Mouse (Mus musculus): ENCODE measurements around the gene Taf4.
A peak's percentile ranks its signal among the peaks of the same experiment; 100 is the strongest.

Gene Taf4

DNA sequence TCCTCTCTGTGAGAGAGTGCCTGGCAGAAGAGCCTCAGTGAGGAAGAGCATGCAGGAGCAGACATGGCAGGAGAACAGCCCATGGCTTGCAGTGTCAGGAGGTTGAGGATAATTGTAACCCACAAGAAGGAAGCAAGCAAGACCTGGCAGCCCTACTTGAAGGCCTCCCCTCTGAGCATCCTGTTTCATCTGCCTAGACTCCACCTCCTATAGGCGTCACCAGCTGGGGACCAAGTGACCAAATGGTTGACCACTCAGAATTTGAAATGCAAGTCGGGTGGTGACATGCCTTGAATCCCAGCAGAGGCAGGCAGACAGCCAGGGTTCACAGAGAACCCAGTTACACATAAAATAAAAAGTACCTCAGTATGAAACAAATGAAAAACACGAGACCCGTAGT is 4.2 kb upstream of the Taf4 start:
- DNase-seq = no peak

DNA sequence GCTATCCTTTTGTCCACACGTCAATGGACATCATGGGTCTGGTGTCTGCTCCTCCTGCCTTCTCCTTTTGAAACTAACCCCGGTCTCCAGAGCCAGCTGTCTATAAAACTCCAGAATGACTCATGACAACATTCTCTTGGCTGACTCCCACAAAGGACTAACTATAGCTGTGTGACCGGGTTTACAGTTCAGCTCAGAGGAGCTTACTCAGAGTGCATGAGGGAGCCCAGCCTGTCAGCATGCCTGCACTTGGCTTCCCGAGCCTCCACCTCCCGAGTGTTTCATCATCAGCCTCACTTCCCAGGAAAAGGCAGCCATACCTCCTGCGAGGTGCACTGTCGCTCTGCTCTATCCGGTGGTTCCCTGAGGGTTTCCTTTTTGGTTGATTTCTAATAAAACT is 3.4 kb upstream of the Taf4 start:
- peak in 1 of 2 experiments; percentile 27 for DNase-seq

DNA sequence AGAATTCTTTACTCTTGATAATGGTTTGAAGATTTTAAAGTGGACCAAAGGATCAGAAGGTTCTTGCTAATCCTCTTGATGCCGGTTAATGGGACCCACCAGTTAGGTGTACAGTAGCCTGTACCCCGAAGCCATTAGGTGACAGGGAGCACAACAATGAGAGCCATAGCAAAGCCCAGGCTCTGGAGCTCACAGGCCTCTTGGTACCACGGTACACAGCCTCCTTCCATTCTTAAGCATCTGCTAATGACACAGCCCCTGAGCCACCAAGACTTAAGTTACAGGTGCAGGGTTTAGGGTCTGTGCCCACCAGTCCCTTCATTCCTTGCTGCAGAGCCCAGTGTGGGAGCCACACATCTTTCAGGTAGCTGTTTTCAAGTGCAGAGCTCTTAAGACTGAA is 1.8 kb upstream of the Taf4 start:
- DNase-seq = no peak

DNA sequence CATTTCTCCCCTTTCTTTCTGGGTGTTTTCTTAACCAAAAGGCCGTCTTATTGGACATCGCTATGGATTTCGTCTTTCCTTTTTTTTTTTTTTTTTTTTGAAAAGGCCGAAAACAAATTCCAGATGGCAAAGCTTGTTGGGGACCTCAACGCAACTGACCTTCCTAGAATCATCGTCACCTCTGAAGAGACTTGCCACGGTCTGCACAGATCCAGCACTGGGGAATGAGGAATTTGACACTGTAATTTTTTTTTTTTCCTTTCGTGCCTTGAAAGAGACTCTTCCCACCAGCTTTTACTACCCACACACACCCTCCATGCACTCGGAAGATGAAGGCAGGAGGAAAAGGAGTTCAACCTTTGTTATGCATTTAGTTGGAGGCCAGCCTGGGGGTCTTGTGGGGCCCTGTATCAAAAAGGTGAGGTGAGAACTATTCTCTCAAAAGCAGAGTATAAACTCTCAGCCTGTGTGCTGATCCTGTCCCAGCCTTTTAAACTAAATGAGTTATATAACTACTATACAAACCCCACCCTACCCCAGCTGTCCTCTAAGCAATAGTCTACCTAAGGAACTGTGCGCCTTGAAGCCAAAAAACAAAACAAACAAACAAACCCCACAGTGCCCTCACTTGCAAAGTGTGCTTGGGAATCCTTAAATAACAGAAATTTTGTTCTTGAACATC is 1.0 kb upstream of the Taf4 start:
- DNase-seq = peak in 1 of 2 experiments; percentile 8

DNA sequence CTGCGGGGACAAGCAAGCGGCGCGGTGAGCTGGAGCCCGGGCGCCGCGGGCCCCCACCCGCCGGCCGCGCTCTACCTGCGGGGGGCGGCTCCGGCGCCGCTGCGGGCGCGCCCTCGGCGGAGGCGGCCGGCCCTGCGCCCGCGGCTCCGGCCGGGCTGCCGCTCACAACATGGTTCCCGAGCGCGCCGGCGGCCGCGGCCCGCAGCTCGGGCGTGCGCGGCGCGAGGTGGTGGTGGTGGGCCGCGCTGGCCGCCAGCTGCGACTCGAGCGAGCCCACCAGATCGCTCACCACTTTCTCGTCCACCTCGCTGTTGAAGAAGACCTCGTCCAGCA is 185 bp downstream of the Taf4 start:
- DNase-seq = no peak

DNA sequence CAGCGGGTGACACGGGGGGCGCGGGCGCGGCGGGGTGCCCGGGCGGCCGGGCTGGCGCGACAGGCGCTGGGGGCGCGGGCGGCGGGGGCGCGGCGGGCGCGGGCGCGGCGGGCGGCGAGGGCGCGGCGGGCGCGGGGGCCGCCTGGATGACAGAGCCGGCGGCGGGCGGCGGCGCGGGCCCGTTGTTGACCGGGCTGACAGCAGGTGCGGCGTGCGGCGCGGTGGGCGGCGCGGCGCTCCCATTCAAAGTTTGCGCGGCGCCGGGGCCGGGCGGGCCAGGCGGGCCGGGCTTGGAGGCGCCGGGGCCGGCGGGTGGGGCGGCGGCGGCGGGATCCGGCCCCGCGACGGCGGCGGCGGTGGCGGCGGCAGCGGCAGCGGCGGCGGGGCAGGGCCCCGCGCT is 595 bp downstream of the Taf4 start:
- peak in 1 of 2 experiments; percentile 38 for DNase-seq

DNA sequence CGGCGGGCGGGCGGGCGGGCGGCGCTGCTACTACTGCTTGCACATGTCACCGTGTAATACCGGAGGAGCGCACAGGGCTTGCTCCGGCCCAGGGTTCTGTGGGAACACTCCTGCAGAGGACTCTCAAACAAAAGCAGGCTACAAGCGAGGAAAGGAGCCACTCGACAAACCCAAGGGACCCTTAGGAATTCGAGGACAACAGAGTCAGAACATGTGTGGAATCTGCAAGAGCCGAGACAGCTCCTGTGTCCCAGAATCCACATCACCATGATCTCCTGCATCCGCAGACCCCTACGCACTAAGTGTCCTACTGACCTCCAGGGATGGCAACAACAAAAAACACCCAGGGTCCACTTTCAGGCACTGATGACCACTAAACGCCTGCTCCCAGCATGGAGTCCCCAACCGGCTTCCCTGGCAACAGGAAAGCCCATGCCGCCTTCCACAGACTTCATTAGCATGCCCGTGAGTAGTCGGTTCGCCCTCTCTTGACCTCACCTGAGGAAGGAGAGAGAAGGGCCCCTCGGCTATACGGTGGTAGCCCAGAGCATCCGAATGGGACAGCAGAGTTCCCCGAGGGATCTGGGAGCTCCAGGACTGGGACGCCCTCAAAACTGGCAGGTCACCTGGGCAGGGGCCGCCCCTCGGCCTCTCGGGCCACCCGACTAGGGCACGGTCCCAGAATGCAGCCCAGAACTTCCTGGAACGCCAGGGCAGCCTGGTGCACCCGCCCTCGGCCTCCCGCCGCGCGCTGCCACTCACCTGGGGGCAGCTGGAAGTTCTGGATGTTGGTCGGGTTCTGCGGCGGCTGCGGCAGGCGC is 1.6 kb downstream of the Taf4 start:
- peak; percentile 53 to 64 for DNase-seq

DNA sequence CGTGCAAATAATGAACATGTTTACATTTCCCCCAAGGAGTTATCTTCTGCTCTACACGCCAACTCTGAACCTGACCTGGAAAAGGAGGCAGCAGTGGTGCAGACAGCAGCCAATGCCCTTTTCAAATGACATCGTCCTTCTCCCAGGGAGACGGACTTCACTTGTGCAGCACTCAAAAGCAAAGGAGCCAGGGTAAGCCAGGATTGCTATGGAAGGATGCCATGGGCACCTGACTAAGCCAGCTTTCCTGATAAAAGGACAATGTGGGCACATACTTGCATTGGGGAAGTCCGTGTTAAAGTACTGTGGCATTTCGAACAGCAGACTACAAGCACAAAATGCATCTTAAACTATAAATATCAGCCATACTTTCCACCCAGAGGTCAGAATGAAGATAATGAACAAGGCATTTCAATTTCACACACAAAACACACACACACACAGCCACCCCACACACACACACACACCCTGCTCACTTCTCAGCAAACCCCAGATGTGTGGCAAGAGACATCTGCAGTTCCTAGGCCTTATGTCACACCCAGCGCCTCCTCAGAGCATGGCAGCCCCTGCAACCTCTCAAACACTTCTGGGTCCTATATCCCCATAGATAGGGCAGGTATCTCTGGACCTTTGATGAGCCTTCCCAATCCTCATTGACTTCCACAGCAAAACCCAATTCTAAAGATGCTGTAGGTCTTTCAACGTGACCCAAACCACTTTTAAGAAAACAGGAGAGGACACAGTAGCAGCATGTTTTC is 2.4 kb downstream of the Taf4 start:
- DNase-seq = no peak

DNA sequence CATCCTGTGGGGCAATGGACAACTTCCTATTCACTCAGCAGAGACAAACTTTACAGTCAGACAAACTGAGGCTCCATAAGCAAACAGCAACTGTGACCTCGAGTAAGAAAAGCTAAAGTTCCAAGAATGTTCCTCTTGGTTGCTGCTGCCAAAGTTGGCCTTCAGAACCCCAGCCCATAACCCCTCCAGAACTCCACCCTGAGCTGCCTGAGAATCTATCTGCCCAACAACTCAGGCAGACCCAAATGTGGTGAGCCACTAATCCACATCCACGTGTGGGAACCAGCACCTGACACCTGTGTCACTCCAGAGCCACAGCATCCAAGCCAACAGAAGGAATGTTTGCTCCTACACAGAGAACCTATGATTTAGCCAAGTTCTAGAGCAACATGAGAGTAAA is 4.0 kb downstream of the Taf4 start:
- no peak for DNase-seq

DNA sequence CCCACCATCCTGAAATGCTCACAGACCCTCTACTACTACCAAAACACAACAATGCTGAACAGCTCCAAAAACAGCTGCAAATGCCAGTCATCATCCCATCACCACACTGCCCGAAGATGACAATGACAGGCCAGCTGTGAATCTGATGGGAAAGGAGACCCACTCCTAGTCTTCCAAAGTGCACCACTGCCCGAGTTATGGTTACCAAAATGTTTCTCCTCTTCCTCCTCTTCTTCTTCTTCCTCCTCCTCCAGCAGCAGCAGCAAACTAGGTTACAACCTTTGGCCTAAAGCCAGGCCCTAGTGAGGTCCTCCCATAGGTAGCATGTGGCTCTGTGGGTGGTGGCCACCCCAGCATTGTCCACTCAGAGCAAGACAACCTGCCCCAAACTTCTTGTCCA is 4.6 kb downstream of the Taf4 start:
- no peak for DNase-seq

DNA sequence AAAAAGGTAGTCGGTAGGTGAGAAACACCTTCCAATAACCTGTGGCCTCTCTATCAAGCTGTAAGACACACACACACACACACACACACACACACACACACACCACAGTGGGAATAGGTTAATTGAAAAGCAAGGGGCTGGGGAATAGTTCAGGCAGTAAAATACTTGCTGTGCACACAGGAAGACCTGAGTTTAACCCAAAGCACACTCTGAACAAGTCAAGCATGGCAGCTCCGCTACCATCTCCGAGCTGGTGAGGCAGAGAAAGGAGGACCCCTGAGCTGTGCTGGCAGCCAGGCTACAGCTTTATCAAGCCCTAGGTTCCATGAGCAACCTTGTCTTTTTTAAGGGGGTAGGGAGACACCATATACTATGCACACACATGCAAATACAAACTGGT is 7.3 kb downstream of the Taf4 start:
- peak in 1 of 2 experiments; percentile 16 for DNase-seq

DNA sequence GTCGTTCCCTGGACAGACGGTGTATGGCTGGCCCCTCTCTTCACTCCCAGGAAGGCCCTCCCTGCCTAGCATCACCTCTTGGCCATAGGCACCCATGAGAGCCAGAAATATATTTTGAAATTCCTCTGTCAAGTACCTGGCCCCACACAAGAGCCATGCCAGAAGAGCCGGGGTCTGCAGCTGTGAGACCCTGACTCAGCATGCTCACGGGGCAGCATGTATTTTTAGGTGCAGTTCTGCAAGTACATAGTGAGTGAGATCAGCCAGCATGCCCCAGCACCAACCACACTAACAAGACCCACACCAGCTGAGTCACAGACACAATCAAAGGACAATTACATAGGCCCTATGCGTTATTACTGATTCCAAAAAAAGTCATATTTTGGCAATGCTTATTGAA is 8.8 kb downstream of the Taf4 start:
- no peak for DNase-seq

DNA sequence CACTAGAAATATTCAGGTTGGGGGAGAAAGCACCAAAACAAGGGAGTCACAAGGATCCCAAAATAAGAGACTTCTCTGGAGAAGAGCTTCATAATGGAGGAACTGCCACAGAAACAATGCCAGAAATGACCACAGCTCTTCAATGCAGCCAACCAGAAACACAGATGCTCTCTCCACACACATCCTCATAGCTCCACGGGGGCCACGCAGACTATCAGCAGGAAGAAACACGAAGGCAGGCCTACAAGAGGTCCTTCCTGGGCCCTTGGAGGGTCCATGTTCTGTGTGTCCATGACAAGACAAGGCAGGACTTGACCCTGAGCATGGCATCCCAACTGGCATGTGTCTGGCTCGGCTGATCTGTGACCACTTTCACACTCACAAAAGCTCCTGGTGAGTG is 15.0 kb downstream of the Taf4 start:
- DNase-seq = no peak

DNA sequence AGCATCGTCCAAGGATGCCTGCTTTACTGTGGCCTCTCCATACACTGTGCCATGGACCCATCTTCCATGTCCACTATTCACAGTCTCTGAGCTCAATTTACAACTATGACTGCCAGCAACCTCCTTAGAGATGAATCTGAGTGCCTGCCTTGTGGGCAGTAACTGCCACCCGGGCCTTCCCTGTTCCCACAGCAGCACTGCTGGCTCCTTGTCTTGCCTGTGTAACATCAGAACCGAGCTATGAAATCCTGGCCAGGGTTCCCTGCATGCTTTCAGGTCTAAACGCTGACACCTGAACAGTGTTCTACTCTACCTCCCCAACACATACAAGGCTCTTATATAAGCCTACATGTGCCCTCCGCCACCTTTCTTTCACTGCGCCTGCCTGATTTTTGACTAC is 16.1 kb downstream of the Taf4 start:
- no peak for DNase-seq

DNA sequence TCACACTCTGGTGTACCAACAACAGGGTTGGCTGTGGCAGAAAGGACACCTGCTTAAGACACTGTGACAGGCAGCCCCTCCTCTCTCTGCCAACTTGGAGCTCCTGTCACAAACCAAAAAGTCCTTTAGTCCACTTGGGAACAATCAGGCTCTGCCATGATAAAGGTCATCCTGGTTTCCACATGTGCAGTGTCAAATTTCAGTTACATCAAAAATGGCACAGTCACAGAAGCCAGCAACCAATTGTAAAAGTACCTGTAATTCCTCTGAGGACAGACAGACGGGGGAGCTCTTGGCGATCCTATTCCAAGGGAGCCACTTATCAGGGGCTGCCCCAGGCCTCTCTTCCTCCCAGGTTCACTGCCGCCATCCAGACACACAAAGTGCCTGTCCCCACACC is 17.1 kb downstream of the Taf4 start:
- DNase-seq = no peak

DNA sequence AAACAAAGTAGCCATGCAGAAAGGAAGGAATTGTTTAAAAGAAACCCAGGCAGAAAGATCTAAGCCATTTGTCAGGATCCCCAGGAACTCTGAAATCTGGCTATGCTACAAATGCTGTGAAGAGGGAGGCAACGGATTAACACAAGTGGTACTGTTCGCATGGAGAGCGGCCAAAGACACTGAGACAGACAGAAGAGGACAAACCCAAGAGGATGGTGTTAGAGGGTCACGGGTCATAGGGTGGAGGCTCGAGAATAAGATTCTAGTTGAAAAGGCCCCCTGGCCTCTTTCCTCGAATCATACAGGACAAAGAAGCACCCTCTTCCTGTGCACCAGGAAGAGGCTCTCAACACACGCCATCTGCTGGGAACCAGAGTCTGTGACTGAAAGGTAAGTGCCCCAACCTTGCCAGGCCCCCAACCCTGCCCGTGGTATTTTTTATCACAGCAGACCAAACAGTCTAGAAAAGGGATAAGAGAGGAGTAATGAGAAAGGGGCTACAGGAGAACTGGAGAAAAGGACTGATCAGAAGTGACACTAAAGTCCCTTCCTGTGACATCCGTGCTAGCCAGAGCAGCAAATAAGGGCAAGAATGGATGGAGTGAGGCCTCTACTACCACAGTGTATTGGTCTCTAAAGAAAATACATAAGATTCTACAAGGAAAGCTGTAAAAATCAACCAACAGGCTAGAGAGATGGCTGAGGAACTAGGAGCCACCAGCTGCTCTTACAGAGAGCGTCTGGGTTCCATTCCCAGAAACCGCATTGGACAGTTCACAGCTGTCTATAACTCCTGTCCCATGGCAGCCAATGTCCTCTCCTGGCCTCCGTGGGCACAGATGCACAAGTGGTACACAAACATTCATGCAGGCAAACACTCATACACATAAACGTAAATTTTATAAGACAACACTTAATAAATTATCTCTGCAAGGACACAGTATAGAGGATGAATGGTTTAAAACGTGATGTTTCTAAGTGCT is 24.6 kb downstream of the Taf4 start:
- DNase-seq = no peak

DNA sequence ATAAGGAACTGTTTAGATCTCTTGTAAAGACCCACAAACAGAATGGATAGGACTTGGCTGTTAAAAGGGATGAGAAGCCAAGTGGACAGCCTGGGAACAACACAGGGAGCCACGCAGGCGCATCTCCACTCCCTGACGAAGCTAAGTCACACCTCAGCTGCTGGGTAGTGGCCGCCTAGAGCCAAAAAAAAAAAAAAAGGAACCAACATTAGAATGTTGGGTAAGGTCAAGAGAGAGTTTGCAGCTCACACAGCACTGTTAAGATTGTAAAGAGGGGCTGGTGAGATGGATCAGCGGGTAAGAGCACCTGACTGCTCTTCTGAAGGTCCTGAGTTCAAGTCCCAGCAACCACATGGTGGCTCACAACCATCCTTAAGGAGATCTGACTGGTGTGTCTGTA is 27.6 kb downstream of the Taf4 start:
- no peak for DNase-seq

DNA sequence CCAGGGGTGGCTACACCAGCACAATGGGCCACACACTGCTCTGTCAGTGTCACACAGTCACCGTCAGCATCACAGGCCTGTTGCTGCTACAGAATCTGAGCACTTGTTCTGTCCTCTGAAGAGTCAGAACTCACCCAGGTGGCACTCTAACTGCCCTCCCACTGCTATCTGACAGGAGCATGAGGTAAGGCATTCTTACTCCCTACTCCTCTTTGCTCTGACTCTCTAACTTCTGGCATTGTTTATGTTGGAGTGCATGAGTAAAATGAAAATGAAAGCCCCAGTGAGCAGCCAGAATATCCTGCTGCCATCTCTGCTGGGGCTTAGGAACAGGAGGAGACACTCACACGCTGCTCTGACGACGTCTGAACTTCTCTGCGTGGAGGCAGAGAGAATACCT is 28.8 kb downstream of the Taf4 start:
- no peak for DNase-seq

DNA sequence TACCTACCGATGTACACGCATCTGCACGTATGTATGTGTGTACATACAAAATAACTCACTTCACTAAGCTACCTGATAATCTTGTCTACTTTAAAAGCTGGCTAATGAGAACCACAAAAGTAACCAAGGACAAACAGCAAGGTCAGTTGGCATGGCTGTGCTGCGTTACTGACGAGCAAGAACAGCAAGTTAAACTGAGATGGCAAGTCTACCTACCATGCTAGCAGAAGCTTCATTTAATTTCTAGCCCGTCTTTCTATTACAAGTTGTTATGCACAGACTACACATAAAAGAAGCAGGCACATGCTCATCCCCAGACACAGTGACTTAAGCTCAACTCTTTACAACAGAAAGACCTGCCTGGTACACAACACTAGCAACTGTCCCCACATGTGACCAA is 29.9 kb downstream of the Taf4 start:
- no peak for DNase-seq

DNA sequence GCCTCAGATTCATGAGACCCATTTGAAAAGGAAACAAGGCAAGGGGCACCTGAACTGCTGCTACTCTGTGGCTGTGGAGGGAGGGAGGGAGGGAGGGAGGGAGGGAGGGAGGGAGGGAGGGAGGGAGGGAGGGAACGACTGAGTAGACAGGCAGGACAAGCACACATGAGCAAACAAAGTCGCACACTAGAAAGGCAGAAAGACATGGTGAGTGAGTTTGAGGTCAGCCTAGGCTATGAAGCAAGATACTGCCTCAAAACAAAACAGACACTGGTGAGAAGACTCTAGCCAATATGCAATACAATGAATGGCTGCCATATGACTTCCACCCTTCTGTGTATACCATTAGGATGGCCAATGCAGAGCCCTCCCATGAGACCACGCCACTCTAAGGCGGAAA is 31.4 kb downstream of the Taf4 start:
- no peak for DNase-seq

DNA sequence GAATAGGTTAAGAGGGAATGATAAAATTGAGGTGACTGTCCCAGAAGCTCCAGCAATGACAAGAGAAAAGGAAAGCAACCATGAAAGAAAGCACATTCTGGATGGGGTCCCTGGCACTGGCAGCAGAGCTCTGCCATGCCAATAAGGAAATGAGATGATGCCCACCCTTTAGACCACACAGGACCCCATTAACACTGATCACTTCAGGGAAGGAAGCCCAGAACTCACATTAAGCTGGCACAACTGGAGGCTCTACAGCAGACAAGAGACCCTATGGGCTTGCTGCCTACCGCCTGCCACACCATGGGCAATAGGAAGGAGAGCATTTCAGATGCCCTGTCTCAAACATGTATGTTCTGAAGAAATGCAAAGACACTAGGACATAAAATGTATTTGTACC is 34.8 kb downstream of the Taf4 start:
- DNase-seq = no peak

DNA sequence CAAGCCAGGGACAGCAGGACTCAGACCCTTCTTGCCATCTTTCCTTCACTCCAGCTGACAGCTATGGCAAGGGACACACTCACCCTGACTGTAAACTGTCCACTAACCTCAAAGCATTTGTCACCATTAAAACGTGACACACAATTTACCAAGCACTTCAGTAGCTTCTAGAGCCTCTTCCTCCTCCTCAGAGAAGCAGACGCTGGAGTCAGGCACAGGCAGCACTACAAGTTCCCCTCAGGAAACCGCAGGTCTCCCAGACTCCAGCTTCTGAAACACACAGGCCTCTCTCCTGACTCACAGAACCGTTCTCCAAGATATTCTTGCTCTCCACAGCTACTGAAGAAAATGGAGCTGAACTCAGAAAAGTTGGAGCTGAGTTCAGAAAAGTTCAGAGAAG is 39.4 kb downstream of the Taf4 start:
- no peak for DNase-seq

DNA sequence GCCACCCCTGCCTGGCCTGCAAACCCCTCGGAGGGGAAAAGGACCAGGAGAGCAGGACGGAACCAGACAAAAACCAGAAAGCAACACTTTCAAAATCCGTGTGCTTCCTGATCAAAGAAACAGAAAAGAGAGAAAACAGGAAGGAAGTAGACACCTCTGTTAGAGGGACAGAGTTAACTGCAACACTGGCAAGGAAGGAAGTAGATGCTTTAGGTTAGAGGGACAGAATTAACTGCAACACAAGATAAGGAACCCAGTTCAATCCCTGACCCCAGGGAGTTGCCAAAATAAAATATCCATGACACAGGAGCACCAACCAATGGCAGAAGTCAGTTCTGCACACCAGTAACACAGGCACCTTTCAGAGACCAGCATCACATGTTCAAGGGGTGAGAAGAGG is 42.3 kb downstream of the Taf4 start:
- DNase-seq = no peak
